10 mouse cellular contexts compared by ENCODE assay signal in genomic region chr7:65095631-65096107, GRCm38 (mm10).
DNase-seq lines count a peak whose midpoint lies in the region; ATAC-seq lines count a peak whose summit lies in the region.
"Had no signal": no experiment of that assay in that cellular context is flagged by ENCODE, and none has a peak within 500 bp of the region (broad histone marks: within the 10 kb centered on the region; RNA-seq: fewer than 3 reads in every experiment).

No protein-coding gene starts in this region.

- H3K27ac ChIP-seq in heart, embryonic 12.5 days (ENCODE audit: poor library complexity, severe bottlenecking): no peak overlapping the region
- H3K27ac ChIP-seq in heart, embryonic 11.5 days (ENCODE audit: low read depth, low read length): no peak overlapping the region
- no peak overlapping the region for H3K27ac ChIP-seq in midbrain, embryonic 13.5 days
- H3K27ac ChIP-seq in midbrain, embryonic 10.5 days (replicated peaks): no peak overlapping the region
- H3K27ac ChIP-seq in forebrain, embryonic 16.5 days (ENCODE audit: low read length): no peak overlapping the region
- H3K27ac ChIP-seq in intestine, embryonic 16.5 days (ENCODE audit: low read length): no peak overlapping the region
- H3K27ac ChIP-seq: lung, embryonic 15.5 days; neural tube, embryonic 12.5 days had no signal

- no peak for DNase-seq in midbrain, embryonic 10.5 days (ENCODE audit: low spot score)
- peak; percentile 4 for DNase-seq in skeletal muscle tissue, adult 2 months (ENCODE audit: low read depth, low spot score)

- ATAC-seq in heart, embryonic 12.5 days (ENCODE audit: insufficient number of reproducible peaks, low FRiP score): peak; percentile 68
- no peak for ATAC-seq in heart, embryonic 11.5 days (replicated peaks; ENCODE audit: insufficient number of reproducible peaks, low FRiP score, low TSS enrichment)
- 0 out of 2 replicates have a peak, but pooled peaks have one; percentile 30 for ATAC-seq in midbrain, embryonic 13.5 days
- ATAC-seq in forebrain, embryonic 16.5 days: peak; percentile 75
- no peak for ATAC-seq in intestine, embryonic 16.5 days
- ATAC-seq in erythroblast, adult 5-6 weeks (replicated peaks; ENCODE audit: low FRiP score, poor library complexity, severe bottlenecking): no peak

- no peak overlapping the region for H3K4me3 ChIP-seq in heart, embryonic 12.5 days
- no peak overlapping the region for H3K4me3 ChIP-seq in heart, embryonic 11.5 days (ENCODE audit: low read depth, low read length)
- no peak overlapping the region for H3K4me3 ChIP-seq in midbrain, embryonic 13.5 days (replicated peaks)
- H3K4me3 ChIP-seq in midbrain, embryonic 10.5 days: no peak overlapping the region
- H3K4me3 ChIP-seq in forebrain, embryonic 16.5 days (replicated peaks; ENCODE audit: low read length): no peak overlapping the region
- no peak overlapping the region for H3K4me3 ChIP-seq in intestine, embryonic 16.5 days (ENCODE audit: low read length)
- H3K4me3 ChIP-seq: lung, embryonic 15.5 days; neural tube, embryonic 12.5 days had no signal

- H3K9me3 ChIP-seq in heart, embryonic 12.5 days (replicated peaks): no peaks in the 10 kb centered on the region
- H3K9me3 ChIP-seq in heart, embryonic 11.5 days (replicated peaks; ENCODE audit: control insufficient read depth, low read length): no peaks in the 10 kb centered on the region
- no peaks in the 10 kb centered on the region for H3K9me3 ChIP-seq in midbrain, embryonic 13.5 days
- no peaks in the 10 kb centered on the region for H3K9me3 ChIP-seq in midbrain, embryonic 10.5 days (replicated peaks)
- H3K9me3 ChIP-seq in forebrain, embryonic 16.5 days (ENCODE audit: control insufficient read depth, low read length): no peaks in the 10 kb centered on the region
- H3K9me3 ChIP-seq in intestine, embryonic 16.5 days (ENCODE audit: control insufficient read depth, low read length): no peaks in the 10 kb centered on the region
- H3K9me3 ChIP-seq: lung, embryonic 15.5 days; neural tube, embryonic 12.5 days had no signal

- H3K9ac ChIP-seq in heart, embryonic 12.5 days: no peak overlapping the region
- no peak overlapping the region for H3K9ac ChIP-seq in heart, embryonic 11.5 days (ENCODE audit: low read depth, low read length)
- H3K9ac ChIP-seq in midbrain, embryonic 13.5 days (replicated peaks): no peak overlapping the region
- no peak overlapping the region for H3K9ac ChIP-seq in forebrain, embryonic 16.5 days (replicated peaks; ENCODE audit: low read depth, low read length)
- H3K9ac ChIP-seq in intestine, embryonic 16.5 days (ENCODE audit: low read depth, low read length): no peak overlapping the region
- H3K9ac ChIP-seq: lung, embryonic 15.5 days; neural tube, embryonic 12.5 days had no signal

- no peaks in the 10 kb centered on the region for H3K27me3 ChIP-seq in heart, embryonic 12.5 days (replicated peaks)
- no peaks in the 10 kb centered on the region for H3K27me3 ChIP-seq in heart, embryonic 11.5 days (ENCODE audit: control insufficient read depth, insufficient read depth, low read length)
- no peaks in the 10 kb centered on the region for H3K27me3 ChIP-seq in midbrain, embryonic 13.5 days
- no peaks in the 10 kb centered on the region for H3K27me3 ChIP-seq in midbrain, embryonic 10.5 days (ENCODE audit: low read depth, poor library complexity, severe bottlenecking)
- H3K27me3 ChIP-seq in forebrain, embryonic 16.5 days (replicated peaks; ENCODE audit: control insufficient read depth, insufficient read depth, low read length): no peaks in the 10 kb centered on the region
- H3K27me3 ChIP-seq in intestine, embryonic 16.5 days (replicated peaks; ENCODE audit: control insufficient read depth, insufficient read depth, low read length): no peaks in the 10 kb centered on the region
- H3K27me3 ChIP-seq: lung, embryonic 15.5 days; neural tube, embryonic 12.5 days had no signal

- H3K4me2 ChIP-seq in heart, embryonic 12.5 days: no peak overlapping the region
- no peak overlapping the region for H3K4me2 ChIP-seq in heart, embryonic 11.5 days
- H3K4me2 ChIP-seq in midbrain, embryonic 13.5 days (replicated peaks): no peak overlapping the region
- H3K4me2 ChIP-seq in forebrain, embryonic 16.5 days (ENCODE audit: low read length): no peak overlapping the region
- no peak overlapping the region for H3K4me2 ChIP-seq in intestine, embryonic 16.5 days (ENCODE audit: low read depth, low read length)
- H3K4me2 ChIP-seq: lung, embryonic 15.5 days; neural tube, embryonic 12.5 days had no signal

- H3K36me3 ChIP-seq in heart, embryonic 12.5 days: no peaks in the 10 kb centered on the region
- H3K36me3 ChIP-seq in heart, embryonic 11.5 days (ENCODE audit: control insufficient read depth, insufficient read depth, low read length): no peaks in the 10 kb centered on the region
- no peaks in the 10 kb centered on the region for H3K36me3 ChIP-seq in midbrain, embryonic 13.5 days
- no peaks in the 10 kb centered on the region for H3K36me3 ChIP-seq in midbrain, embryonic 10.5 days
- no peaks in the 10 kb centered on the region for H3K36me3 ChIP-seq in forebrain, embryonic 16.5 days (ENCODE audit: control insufficient read depth, insufficient read depth)
- no peaks in the 10 kb centered on the region for H3K36me3 ChIP-seq in intestine, embryonic 16.5 days (ENCODE audit: control insufficient read depth, insufficient read depth, low read length)
- H3K36me3 ChIP-seq: lung, embryonic 15.5 days; neural tube, embryonic 12.5 days had no signal

- H3K4me1 ChIP-seq in heart, embryonic 12.5 days (replicated peaks): peaks cover 25% of the 10 kb centered on the region
- H3K4me1 ChIP-seq in heart, embryonic 11.5 days (ENCODE audit: control insufficient read depth, insufficient read depth, low read length): peaks cover 8% of the 10 kb centered on the region
- H3K4me1 ChIP-seq in midbrain, embryonic 13.5 days (replicated peaks): 0 out of 2 replicates have a peak, but pooled peaks cover 6% of the 10 kb centered on the region
- no peaks in the 10 kb centered on the region for H3K4me1 ChIP-seq in midbrain, embryonic 10.5 days
- peaks cover 3% of the 10 kb centered on the region; the same call in 1 of the 2 replicates for H3K4me1 ChIP-seq in forebrain, embryonic 16.5 days (replicated peaks; ENCODE audit: control insufficient read depth, insufficient read depth, low read length)
- no peaks in the 10 kb centered on the region for H3K4me1 ChIP-seq in intestine, embryonic 16.5 days (ENCODE audit: control insufficient read depth, insufficient read depth, low read length)
- H3K4me1 ChIP-seq: lung, embryonic 15.5 days; neural tube, embryonic 12.5 days had no signal

- WGBS in heart, embryonic 12.5 days: 39% methylated on average over 5 of the region's 5 CpGs
- WGBS in heart, embryonic 11.5 days (ENCODE audit: insufficient replicate concordance): 49% methylated on average over 5 of the region's 5 CpGs
- 58% methylated on average over 5 of the region's 5 CpGs for WGBS in midbrain, embryonic 13.5 days
- 54% methylated on average over 5 of the region's 5 CpGs for WGBS in midbrain, embryonic 10.5 days
- 46% methylated on average over 5 of the region's 5 CpGs for WGBS in forebrain, embryonic 16.5 days
- WGBS in intestine, embryonic 16.5 days: 50% methylated on average over 5 of the region's 5 CpGs

Comparison
In these comparisons a context has a peak if more than half of its experiments do, and no peak if none do; other contexts are left out.
1. ATAC-seq: peak in heart, embryonic 12.5 days (single experiment), midbrain, embryonic 13.5 days (single experiment) and forebrain, embryonic 16.5 days (single experiment); none in heart, embryonic 11.5 days (single experiment), intestine, embryonic 16.5 days (single experiment) and erythroblast, adult 5-6 weeks (single experiment).